Mouse (Mus musculus) heart, embryonic 15.5 days (tissue): ENCODE results near the gene Otulin. TPM values are rescaled to one million over a fixed set of nuclear protein-coding genes. Genes with fewer than 3 reads are reported as not detected.

Experiments used
- ATAC-seq: fragments of 200-750 bp; cut with Nextera tagmentation; replicated peaks from 2 replicates; pipeline ENCODE4 v1.8.0; 2017; ENCODE audit warnings: low read depth, moderate TSS enrichment; ENCODE audit not compliant: insufficient number of reproducible peaks, insufficient read depth, low FRiP score
- H3K27ac ChIP-seq: fragments of 300-500 bp; sonication (generic); 2 replicates; pipeline ENCODE4 v1.5.1; 2015; ENCODE audit warnings: mild to moderate bottlenecking, inconsistent platforms
- H3K27me3 ChIP-seq: fragments of 300-500 bp; sonication (generic); 2 replicates; pipeline ENCODE4 v1.6.1; 2015; ENCODE audit warnings: inconsistent platforms
- H3K36me3 ChIP-seq: fragments of 300-500 bp; sonication (generic); 2 replicates; pipeline ENCODE4 v1.6.1; 2015; ENCODE audit warnings: mild to moderate bottlenecking, inconsistent platforms
- H3K4me1 ChIP-seq: fragments of 300-500 bp; sonication (generic); replicated peaks from 2 replicates; pipeline ENCODE4 v1.6.1; 2015; ENCODE audit warnings: inconsistent platforms
- H3K4me2 ChIP-seq: fragments of 300-500 bp; sonication (generic); 2 replicates; pipeline ENCODE4 v1.6.1; 2015; ENCODE audit warnings: inconsistent platforms, mild to moderate bottlenecking, moderate library complexity
- H3K4me3 ChIP-seq: fragments of 300-500 bp; sonication (generic); 2 replicates; pipeline ENCODE4 v1.5.1; 2015; ENCODE audit warnings: mild to moderate bottlenecking, inconsistent platforms
- H3K9ac ChIP-seq: fragments of 300-500 bp; sonication (generic); 2 replicates; pipeline ENCODE4 v1.6.1; 2015; ENCODE audit warnings: mild to moderate bottlenecking, inconsistent platforms
- H3K9me3 ChIP-seq: fragments of 300-500 bp; sonication (generic); replicated peaks from 2 replicates; pipeline ENCODE4 v1.6.1; 2016; ENCODE audit warnings: inconsistent platforms
- WGBS: fragments of 180-500 bp; shearing (Covaris S2); methylation state at CpG from one replicate; pipeline ENCODE4 v1.1.7; 2015; ENCODE audit warnings: mixed read lengths; 5-methylcytosine and 5-hydroxymethylcytosine counted together
- polyA plus RNA-seq: library from polyadenylated mRNA; unstranded; fragments of >200 nt; fragmentation: Nextera tagmentation; extraction: Ambion mirVana; gene quantifications from 2 replicates; pipeline ENCODE4 v1.2.1, GENCODE M21; 2015

Otulin gene
- 24.3 and 24.9 TPM in 2 replicates for polyA plus RNA-seq

DNA sequence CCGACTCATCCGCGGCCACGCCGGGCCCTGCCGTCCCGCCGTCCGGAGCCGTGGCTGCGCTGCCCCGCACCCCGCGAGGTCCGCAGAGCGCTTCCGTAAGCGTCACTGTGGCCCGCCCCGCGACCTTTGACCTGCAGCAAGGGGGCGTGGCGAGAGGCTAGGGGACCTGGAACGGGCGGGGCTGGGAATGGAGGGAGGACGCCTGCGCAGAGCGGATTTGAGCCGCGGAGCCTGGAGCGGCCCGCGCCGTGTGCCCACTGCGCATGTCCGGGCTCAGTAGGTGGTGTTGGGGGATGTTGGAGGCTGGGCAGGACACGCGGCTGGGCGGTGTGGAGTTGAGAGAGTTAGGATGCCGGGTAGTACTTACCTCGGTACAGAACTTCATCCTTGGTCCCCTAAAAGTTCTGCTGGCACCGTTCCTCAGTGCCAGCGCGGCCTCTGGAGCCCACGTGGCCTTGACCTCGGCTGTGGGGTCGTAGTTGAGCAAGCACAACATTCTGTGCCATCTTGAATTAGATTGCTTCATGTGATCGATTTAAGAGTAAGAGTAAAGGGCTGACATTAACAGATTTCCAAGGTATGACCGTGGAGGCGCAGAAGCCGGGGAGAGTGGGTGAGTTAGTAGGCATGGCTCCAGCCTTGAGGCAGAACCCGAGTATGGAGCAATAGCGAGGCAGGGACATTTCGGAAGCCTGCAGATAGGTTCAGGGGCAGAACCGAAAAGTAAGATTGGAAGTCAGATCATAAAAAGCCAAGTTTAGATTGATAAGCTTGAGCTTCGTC, at the start of gene Otulin:
Otulin (minus strand) TSS at position 93 of the 783 bp plus-strand sequence.
- no peaks in the 10 kb centered on the region for H3K9me3 ChIP-seq
- peak within 1 kb of the TSS; percentile 73 for H3K27ac ChIP-seq
- peak within 1 kb of the TSS; percentile 80 for H3K4me2 ChIP-seq
- H3K9ac ChIP-seq, result peak within 1 kb of the TSS; percentile 92
- WGBS, result 6% methylated on average over 56 of the region's 56 CpGs
- H3K4me3 ChIP-seq, result peak within 1 kb of the TSS; percentile 95
- H3K4me1 ChIP-seq, result peaks cover 36% of the 10 kb centered on the region
- H3K27me3 ChIP-seq, result no peaks in the 10 kb centered on the region
- peak; percentile 98 for ATAC-seq
- no peaks in the 10 kb centered on the region for H3K36me3 ChIP-seq

DNA sequence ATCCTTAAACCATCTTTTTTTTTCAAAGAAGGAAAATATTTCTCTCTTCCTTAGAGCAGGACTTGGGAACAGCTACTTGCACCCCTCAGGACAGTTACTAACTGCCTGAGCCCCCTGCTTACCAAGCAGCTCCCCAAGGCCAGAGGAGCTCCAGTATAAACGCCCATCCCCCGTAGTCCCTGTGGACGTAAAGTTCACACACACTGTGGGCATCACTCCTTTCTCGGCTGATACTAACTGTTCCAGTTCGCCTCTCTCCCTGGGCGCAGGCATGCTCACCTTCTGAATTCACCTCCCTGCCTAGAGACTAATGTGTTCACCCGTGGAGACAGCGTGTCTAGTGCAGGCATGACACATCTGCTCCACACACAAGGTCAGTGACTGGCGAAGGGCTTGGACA, 48.0 kb upstream of the Otulin start:
- Histone ChIP-seq H3K4me3 (no peak overlapping the region), H3K9ac (no peak overlapping the region), H3K4me1 (peaks cover 11% of the 10 kb centered on the region), H3K9me3 (no peaks in the 10 kb centered on the region), H3K4me2 (no peak overlapping the region), H3K36me3 (no peaks in the 10 kb centered on the region), H3K27me3 (0 out of 2 replicates have a peak, but pooled peaks cover 6% of the 10 kb centered on the region), H3K27ac (no peak overlapping the region)
- 80% methylated on average over 9 of the region's 9 CpGs for WGBS
- ATAC-seq, result no peak

DNA sequence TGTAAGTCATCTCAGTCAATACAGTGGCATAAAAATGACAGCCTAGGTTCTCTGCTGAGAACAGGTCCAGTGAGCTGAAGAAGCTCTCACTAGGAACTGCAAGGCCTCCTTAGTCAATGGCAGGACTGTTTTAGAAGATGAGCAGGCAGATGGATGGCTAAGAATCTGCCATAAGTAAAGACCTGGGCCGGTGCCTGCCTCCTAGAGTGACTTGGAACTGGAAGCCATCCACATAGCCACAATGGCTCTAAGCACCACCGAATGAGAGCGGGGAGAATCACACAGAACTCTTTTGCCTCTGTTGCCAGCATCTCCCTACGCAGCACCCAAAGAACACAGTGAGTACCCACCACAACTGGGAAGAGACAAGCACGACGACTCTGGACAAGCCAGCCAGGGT, 47.3 kb upstream of the Otulin start:
- Histone ChIP-seq H3K4me1 (peaks cover 11% of the 10 kb centered on the region), H3K4me3 (no peak overlapping the region), H3K9me3 (no peaks in the 10 kb centered on the region), H3K4me2 (no peak overlapping the region), H3K36me3 (no peaks in the 10 kb centered on the region), H3K27me3 (0 out of 2 replicates have a peak, but pooled peaks cover 6% of the 10 kb centered on the region), H3K9ac (no peak overlapping the region), H3K27ac (no peak overlapping the region)
- ATAC-seq, result no peak
- WGBS, result 81% methylated on average over 6 of the region's 6 CpGs

DNA sequence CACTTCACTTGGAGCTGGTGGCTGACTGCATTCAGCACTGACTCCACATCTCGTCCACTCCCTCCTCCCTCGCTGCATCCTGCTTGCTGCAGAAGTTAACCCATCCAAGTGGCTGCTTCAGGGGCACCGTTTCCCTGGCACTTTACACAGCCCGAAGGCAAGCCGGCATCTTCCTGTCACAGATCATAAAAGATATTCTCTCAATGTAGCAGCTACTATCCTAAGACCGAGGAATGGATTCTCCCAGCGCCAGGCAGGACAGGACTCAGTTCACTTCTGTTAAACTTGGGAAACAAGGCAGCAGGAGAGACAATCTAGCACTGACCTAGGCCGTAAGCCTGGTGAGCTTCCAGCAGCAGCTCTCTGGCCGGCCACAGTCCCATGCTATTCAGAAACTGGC, 45.7 kb upstream of the Otulin start:
- Histone ChIP-seq H3K36me3 (no peaks in the 10 kb centered on the region), H3K27me3 (0 out of 2 replicates have a peak, but pooled peaks cover 6% of the 10 kb centered on the region), H3K4me3 (no peak overlapping the region), H3K9ac (no peak overlapping the region), H3K4me2 (no peak overlapping the region), H3K27ac (no peak overlapping the region), H3K4me1 (0 out of 2 replicates have a peak, but pooled peaks cover 6% of the 10 kb centered on the region), H3K9me3 (no peaks in the 10 kb centered on the region)
- ATAC-seq, result no peak
- WGBS, result 48% methylated on average over 9 of the region's 9 CpGs

DNA sequence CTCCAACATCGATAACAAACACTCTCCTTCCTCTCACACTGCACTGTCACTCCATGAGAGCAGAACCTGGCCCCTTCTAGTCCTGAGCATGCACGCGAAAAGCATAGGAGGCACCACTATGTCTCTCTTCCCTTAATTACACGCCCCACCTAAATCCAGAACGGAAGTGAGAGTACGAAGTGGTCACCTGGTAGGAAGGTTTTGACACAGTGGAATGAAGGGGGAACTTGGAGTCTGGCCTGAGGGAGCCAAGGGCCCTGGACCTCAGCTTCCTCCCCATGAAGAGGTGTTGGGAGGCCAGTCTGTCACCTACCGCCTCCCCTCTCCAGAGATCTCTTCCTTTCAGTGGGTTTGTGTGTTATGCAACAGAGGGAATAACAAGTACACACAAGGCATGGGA, 44.6 kb upstream of the Otulin start:
- no peaks in the 10 kb centered on the region for H3K36me3 ChIP-seq
- H3K27ac ChIP-seq, result no peak overlapping the region
- no peak overlapping the region for H3K9ac ChIP-seq
- H3K9me3 ChIP-seq, result no peaks in the 10 kb centered on the region
- ATAC-seq, result no peak
- H3K4me2 ChIP-seq, result no peak overlapping the region
- 80% methylated on average over 7 of the region's 7 CpGs for WGBS
- 0 out of 2 replicates have a peak, but pooled peaks cover 4% of the 10 kb centered on the region for H3K4me1 ChIP-seq
- no peak overlapping the region for H3K4me3 ChIP-seq
- H3K27me3 ChIP-seq, result 0 out of 2 replicates have a peak, but pooled peaks cover under 1% of the 10 kb centered on the region

DNA sequence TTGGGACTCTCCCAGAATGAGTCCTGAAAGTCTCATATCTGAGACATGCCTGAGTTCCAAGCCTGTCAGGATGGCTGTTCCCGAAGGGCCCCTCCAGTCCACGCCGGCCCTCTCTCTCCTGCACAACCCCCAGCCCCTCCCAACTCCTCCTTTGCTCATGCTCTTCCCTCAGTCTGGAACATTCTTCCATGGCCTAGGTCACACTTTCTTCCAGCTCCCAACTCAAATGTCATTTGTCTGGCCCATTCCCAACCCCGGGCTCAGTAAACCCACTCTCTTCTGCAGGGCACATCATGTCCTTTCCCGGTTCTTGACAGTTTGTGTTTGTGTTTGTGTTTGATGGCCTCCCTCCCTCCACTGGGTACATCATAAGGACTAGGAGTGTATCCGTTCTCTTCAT, 43.5 kb upstream of the Otulin start:
- Histone ChIP-seq H3K36me3 (no peaks in the 10 kb centered on the region), H3K4me3 (no peak overlapping the region), H3K9ac (no peak overlapping the region), H3K27me3 (no peaks in the 10 kb centered on the region), H3K4me1 (0 out of 2 replicates have a peak, but pooled peaks cover 4% of the 10 kb centered on the region), H3K4me2 (no peak overlapping the region), H3K27ac (no peak overlapping the region), H3K9me3 (no peaks in the 10 kb centered on the region)
- 61% methylated on average over 6 of the region's 6 CpGs for WGBS
- ATAC-seq, result no peak

DNA sequence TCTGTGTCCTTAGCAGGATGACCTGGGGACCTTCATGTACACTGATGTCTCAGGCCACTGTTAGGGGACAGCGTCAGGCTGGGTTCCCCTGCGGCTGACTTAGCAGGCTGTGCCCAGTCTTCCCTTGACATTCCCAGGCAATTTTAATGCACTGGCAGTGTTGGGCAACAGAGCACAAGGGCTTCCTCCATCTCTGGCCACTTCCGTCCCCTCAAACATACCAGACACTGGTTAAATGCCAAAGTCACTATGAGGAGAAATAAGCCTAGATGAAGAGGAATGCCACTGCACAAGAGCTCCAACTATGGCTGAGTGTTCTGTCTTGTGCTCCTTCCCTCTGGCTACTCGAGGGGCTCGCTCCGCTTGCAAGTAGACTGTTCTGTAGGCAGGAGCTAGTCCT, 42.7 kb upstream of the Otulin start:
- 86% methylated on average over 6 of the region's 6 CpGs for WGBS
- no peak overlapping the region for H3K27ac ChIP-seq
- no peaks in the 10 kb centered on the region for H3K9me3 ChIP-seq
- H3K4me1 ChIP-seq, result 0 out of 2 replicates have a peak, but pooled peaks cover 4% of the 10 kb centered on the region
- no peak overlapping the region for H3K9ac ChIP-seq
- H3K36me3 ChIP-seq, result no peaks in the 10 kb centered on the region
- ATAC-seq, result no peak
- H3K27me3 ChIP-seq, result no peaks in the 10 kb centered on the region
- no peak overlapping the region for H3K4me3 ChIP-seq
- H3K4me2 ChIP-seq, result no peak overlapping the region

DNA sequence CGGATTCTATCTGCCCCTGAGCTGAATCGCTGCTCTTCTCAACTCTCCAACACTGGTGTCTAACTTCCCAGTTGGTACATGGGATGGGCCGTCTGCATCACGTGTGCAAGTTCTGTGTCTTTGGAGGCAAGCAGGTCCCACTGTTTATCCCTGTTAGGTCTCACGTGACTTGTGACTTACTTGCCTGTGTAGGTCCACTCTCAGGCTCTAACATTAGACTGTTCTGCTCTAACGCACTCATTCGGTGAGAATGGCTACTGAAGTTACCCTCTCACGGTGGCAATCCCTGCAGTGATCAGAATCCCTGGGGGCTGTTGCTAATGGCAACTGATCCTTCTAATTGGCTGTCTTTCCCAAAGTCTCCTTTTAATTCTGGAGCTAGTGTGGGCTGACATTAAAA, 41.8 kb upstream of the Otulin start:
- Histone ChIP-seq H3K4me1 (0 out of 2 replicates have a peak, but pooled peaks cover 4% of the 10 kb centered on the region), H3K4me2 (no peak overlapping the region), H3K4me3 (no peak overlapping the region), H3K9ac (no peak overlapping the region), H3K27ac (no peak overlapping the region), H3K36me3 (no peaks in the 10 kb centered on the region), H3K9me3 (no peaks in the 10 kb centered on the region), H3K27me3 (no peaks in the 10 kb centered on the region)
- 80% methylated on average over 8 of the region's 8 CpGs for WGBS
- ATAC-seq, result no peak

DNA sequence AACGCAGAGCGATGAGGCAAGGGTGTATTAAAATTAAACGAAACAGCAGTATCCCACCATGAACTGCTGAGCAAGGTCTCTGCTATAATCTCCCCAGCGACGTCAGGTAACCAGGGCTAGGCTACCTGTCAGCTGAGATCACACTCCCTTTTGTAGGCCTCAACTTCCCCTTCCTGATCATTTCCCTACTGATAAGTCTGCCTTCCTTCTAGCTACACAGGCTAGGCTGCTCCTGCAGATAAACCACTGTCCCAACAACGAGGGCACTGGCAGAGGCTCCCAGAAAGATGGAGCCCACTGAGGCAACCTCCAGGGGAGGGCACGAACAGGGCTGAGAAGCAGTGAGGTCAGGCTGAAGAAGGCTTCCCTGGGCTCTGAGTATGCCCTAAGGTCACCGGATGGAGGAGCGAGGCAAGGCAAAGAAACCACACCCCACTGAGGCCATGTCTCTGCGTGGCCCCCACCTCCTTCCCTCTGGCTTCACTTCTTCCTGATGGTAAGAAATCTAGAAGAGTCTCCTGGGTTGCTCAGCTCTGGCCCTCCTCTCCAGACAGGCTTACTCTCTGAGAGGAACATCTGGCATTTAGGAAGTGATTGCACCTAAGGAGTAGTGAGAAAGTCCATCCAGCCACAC, 41.2 kb upstream of the Otulin start:
- H3K9me3 ChIP-seq, result no peaks in the 10 kb centered on the region
- no peak overlapping the region for H3K4me3 ChIP-seq
- no peak overlapping the region for H3K9ac ChIP-seq
- 0 out of 2 replicates have a peak, but pooled peaks cover 4% of the 10 kb centered on the region for H3K4me1 ChIP-seq
- no peak overlapping the region for H3K27ac ChIP-seq
- no peaks in the 10 kb centered on the region for H3K36me3 ChIP-seq
- no peak overlapping the region for H3K4me2 ChIP-seq
- 76% methylated on average over 10 of the region's 10 CpGs for WGBS
- H3K27me3 ChIP-seq, result no peaks in the 10 kb centered on the region
- ATAC-seq, result no peak

DNA sequence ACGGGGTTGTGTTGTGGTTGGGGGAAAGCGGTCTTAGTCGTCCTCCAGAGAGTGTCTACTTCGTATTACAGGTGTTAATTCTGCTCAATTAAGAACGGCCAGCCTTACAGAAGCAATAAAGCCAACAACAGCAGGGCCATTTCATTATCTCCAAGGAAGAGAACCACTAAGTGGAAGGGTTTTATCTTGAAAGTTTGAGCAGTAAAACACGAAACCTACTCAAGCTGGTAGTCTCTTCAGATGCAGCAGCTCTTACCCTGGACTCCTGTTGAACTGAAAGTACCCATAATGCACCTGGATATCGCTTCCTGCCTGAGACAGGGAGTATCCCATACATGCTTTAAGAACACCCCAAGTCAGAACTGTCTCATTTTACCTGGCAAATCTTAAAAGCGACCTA, 40.2 kb upstream of the Otulin start:
- WGBS, result 80% methylated on average over 8 of the region's 8 CpGs
- Histone ChIP-seq H3K27me3 (no peaks in the 10 kb centered on the region), H3K36me3 (no peaks in the 10 kb centered on the region), H3K4me3 (no peak overlapping the region), H3K9me3 (no peaks in the 10 kb centered on the region), H3K27ac (no peak overlapping the region), H3K4me2 (no peak overlapping the region), H3K4me1 (no peaks in the 10 kb centered on the region), H3K9ac (no peak overlapping the region)
- ATAC-seq, result no peak

DNA sequence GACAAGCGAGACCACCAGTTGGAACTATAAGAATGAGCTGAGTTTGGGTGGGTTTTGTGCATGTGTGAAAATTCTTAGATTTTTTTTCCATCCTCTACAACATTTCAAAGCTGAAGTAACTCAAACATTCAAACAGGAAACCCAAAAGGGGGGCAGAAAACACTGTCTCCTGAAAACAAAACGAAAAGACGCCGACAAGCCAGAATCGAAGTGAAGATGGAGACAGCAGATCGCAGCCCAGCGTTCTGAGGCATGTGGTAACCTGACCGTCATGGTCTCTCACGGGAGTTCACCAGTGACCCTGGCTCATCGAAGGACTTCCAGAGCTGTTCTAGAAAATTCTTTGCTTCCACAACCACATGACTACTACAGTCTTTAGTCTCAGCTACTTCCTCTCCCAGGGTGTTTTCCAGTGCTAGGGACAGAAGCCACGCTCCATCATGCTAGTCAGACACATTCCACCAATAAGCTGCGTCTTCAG, 39.5 kb upstream of the Otulin start:
- no peak overlapping the region for H3K9ac ChIP-seq
- H3K9me3 ChIP-seq, result no peaks in the 10 kb centered on the region
- ATAC-seq, result no peak
- no peaks in the 10 kb centered on the region for H3K36me3 ChIP-seq
- 82% methylated on average over 12 of the region's 12 CpGs for WGBS
- H3K27me3 ChIP-seq, result no peaks in the 10 kb centered on the region
- no peak overlapping the region for H3K27ac ChIP-seq
- no peak overlapping the region for H3K4me3 ChIP-seq
- H3K4me1 ChIP-seq, result peaks cover 4% of the 10 kb centered on the region
- no peak overlapping the region for H3K4me2 ChIP-seq
